Mouse (Mus musculus) adrenal gland, adult (tissue): ENCODE measurements around the gene Adora3.
"Not testable (repeated sequence)": the region's sequence is repeated elsewhere in the genome, so short reads cannot be mapped to it uniquely, and the experiment has no call there.

Experiments used
- DNase-seq, 2 experiments: peaks; one replicate each; pipeline ENCODE4 v3.0.0; 2022 to 2023; ENCODE audit warnings: low spot score in 1 of 2; ENCODE audit not compliant: inconsistent age in 2 of 2

Adora3 gene

GRCm38 (mm10) chr3:105900266-105900665 is 29.6 kb downstream of the Adora3 start:
- DNase-seq = no peak

GRCm38 (mm10) chr3:105900716-105901115 is 30.1 kb downstream of the Adora3 start:
- peak in 1 of 2 experiments; percentile 31 for DNase-seq

- no peak for DNase-seq
Observed at GRCm38 (mm10) chr3:105901468-105901867, 30.8 kb downstream of the Adora3 start.

- DNase-seq = no peak
Observed at GRCm38 (mm10) chr3:105904213-105904612, 33.6 kb downstream of the Adora3 start.

GRCm38 (mm10) chr3:105904721-105905120 is 34.1 kb downstream of the Adora3 start:
- DNase-seq = no peak

- no peak for DNase-seq
Observed at GRCm38 (mm10) chr3:105907956-105908655, 37.4 kb downstream of the Adora3 start.

GRCm38 (mm10) chr3:105908976-105909375 is 38.3 kb downstream of the Adora3 start:
- no peak for DNase-seq

- DNase-seq = no peak
Observed at GRCm38 (mm10) chr3:105910519-105911190, 40.0 kb downstream of the Adora3 start.

GRCm38 (mm10) chr3:105912097-105912880 is 41.6 kb downstream of the Adora3 start:
- DNase-seq = peak in 1 of 2 experiments; percentile 53

- no peak for DNase-seq
Observed at GRCm38 (mm10) chr3:105913839-105914681, 43.4 kb downstream of the Adora3 start.

- DNase-seq = no peak
Observed at GRCm38 (mm10) chr3:105915281-105915680, 44.6 kb downstream of the Adora3 start.

GRCm38 (mm10) chr3:105916455-105916854 is 45.8 kb downstream of the Adora3 start:
- not testable (repeated sequence) for DNase-seq

- no peak for DNase-seq
Observed at GRCm38 (mm10) chr3:105917656-105918354, 47.1 kb downstream of the Adora3 start.

GRCm38 (mm10) chr3:105918355-105918745 is 47.7 kb downstream of the Adora3 start:
- DNase-seq = no peak

- not testable (repeated sequence) for DNase-seq
Observed at GRCm38 (mm10) chr3:105920743-105921142, 50.1 kb downstream of the Adora3 start.

GRCm38 (mm10) chr3:105921959-105922358 is 51.3 kb downstream of the Adora3 start:
- no peak for DNase-seq

- no peak for DNase-seq
Observed at GRCm38 (mm10) chr3:105924616-105925015, 54.0 kb downstream of the Adora3 start.

- no peak for DNase-seq
Observed at GRCm38 (mm10) chr3:105927561-105928194, 57.0 kb downstream of the Adora3 start.

GRCm38 (mm10) chr3:105928195-105928569 is 57.5 kb downstream of the Adora3 start:
- no peak for DNase-seq

- DNase-seq = no peak
Observed at GRCm38 (mm10) chr3:105928781-105929180, 58.1 kb downstream of the Adora3 start.
